Mouse (Mus musculus) kidney, adult 8-10 months (tissue): ENCODE data around the gene Syt1.

Source experiments
- DNase-seq, 2 experiments: peaks; one replicate each; pipeline ENCODE4 v3.0.0; 2022

Gene Syt1

DNA sequence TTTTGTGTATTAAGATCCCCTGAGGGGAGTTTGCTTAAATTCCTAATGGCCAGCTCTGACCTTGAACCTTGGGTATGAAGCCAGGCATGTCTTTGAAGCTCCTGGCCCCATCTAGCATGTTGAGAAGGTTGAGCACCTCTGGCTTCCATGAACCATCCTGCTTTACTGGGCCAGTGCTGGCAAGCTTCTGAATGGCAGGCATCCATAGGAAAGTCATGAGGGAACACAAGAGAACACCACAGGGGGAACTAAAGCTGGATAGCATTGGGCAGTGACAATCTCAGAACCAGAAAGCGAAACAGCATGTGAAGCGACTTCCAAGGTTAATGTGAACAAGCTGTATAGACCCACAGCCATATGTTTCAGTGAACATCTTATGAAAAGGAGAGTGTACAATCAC lies 130.4 kb downstream of the Syt1 start:
- no peak for DNase-seq

DNA sequence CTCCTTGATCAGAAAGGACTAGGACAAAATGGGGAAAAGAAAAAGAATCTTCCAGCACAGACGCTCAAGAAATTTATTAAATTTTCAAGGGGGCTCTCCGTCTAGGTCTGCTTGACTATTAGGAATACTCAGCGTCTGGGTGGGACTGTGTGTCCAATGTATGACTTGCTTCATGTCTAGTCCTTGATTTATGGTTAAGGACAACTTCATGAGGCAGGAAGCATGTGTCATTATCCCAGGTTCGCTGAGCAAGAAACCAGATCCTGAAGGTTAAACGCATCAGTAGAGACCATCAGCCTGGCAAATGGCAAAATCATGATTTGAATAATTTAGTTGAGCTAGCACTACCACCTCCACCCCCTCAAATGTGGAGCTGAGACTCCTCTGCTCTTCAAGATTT lies 135.1 kb downstream of the Syt1 start:
- DNase-seq = no peak

DNA sequence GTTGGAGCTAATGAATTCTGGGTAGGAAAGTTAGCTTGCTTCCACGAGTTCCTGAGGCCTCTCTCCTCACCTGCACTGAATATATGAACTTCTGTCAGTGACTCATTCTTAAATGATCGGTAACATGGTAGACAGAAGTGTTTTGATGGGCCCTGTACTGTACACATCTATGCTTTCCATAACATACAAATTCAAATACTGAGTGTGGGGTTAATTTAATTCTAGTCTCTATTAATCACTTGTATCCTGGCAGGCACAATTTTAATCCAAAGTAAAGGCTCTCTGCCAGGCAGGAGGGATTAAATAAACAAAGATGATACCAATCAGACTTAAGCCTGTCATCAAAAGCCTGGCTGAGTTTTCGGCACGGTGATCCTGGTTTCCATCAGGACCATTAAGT lies 136.1 kb downstream of the Syt1 start:
- no peak for DNase-seq

- no peak for DNase-seq
Measured at GRCm38 (mm10) chr10:108872359-108872758, 138.4 kb downstream of the Syt1 start.

GRCm38 (mm10) chr10:108870586-108870985 lies 140.2 kb downstream of the Syt1 start:
- no peak for DNase-seq

GRCm38 (mm10) chr10:108868136-108868535 lies 142.6 kb downstream of the Syt1 start:
- DNase-seq = no peak

- peak in 1 of 2 experiments; percentile 2 for DNase-seq
Measured at GRCm38 (mm10) chr10:108867202-108867601, 143.6 kb downstream of the Syt1 start.

GRCm38 (mm10) chr10:108865586-108865985 lies 145.2 kb downstream of the Syt1 start:
- DNase-seq = no peak

- DNase-seq = no peak
Measured at GRCm38 (mm10) chr10:108855986-108856385, 154.8 kb downstream of the Syt1 start.

- DNase-seq = no peak
Measured at GRCm38 (mm10) chr10:108852757-108853156, 158.0 kb downstream of the Syt1 start.

- no peak for DNase-seq
Measured at GRCm38 (mm10) chr10:108837434-108837833, 173.3 kb downstream of the Syt1 start.

DNA sequence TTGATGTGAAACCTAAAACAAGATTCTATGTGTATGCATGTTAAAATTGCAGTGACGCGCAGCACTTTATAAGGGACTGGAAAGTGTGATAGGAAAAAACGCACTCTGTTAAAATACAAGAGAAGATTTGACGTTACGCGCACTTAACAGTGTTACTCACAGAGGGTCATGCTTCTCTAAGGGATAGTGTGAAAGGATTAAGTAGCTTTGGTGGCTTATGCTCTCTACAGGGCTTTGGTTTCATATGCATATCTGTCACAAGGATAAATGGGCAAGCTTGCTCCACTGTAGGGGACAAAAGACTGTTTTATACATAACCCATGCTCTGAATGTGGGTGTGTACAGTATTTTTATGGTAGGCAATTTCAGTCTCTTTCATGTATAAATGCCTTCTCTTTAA lies 178.5 kb downstream of the Syt1 start:
- DNase-seq = no peak

DNA sequence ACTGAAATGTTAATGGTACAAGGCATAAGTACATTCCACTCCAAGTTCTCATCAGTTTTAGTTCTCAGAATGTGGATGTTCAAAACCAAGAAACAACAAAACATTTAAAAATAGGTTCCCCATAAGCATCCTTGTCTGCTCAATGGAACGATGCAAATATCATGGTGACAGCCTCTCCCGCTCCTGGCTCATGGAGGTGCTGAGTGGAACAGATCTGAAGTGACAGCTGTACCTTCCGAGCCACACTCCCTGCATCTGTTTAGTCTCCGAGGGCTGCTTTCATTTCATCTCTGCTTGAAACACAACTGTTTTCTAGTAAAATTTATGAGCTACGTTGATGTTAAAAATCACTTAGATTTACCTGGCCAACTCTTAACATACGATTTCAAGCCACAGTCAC lies 179.0 kb downstream of the Syt1 start:
- no peak for DNase-seq

DNA sequence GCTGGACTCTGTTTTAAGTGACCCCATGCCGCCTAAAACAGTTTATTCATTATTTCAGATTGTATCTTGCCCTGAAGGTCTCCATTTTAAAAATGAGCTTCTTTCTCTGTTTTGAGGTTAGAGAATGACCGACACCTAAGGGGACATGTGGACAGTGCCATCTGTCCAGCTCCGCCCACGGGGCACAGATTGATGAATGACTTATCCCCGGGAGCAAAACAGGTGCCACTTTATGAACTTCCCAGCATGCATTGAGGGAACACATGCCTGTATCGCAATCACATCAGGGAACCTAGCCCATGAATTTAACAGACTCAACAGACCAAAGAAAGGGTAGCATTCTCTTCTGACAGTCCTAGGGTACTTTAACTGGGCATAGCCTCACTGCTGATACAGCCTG lies 188.5 kb downstream of the Syt1 start:
- DNase-seq = no peak

- no peak for DNase-seq
Measured at GRCm38 (mm10) chr10:108815339-108815738, 195.4 kb downstream of the Syt1 start.

- no peak for DNase-seq
Measured at GRCm38 (mm10) chr10:108804380-108804779, 206.4 kb downstream of the Syt1 start.

- no peak for DNase-seq
Measured at GRCm38 (mm10) chr10:108800776-108801175, 210.0 kb downstream of the Syt1 start.

- no peak for DNase-seq
Measured at GRCm38 (mm10) chr10:108798826-108799225, 212.0 kb downstream of the Syt1 start.

DNA sequence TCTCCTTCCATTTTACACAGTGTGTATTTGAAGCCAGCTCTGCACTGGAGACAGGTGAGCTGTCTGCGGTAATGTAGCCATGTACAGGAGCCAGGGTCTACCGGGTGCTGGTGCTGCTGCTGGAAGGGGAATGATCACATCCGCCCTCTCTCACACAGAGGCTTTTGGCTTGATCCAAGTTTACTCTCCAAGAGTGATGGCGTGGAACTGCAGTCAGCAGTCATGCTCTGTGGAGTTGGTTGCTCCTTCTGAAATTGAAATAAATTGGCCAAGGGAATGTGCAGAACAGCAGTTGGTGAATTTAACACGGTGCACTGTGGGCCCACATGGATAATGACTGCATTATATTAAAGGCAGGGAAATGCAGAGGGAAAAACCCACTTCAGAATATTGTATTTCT lies 228.0 kb downstream of the Syt1 start:
- no peak for DNase-seq

- DNase-seq = no peak
Measured at GRCm38 (mm10) chr10:108780614-108781013, 230.2 kb downstream of the Syt1 start.

GRCm38 (mm10) chr10:108776735-108777134 lies 234.0 kb downstream of the Syt1 start:
- no peak for DNase-seq

DNA sequence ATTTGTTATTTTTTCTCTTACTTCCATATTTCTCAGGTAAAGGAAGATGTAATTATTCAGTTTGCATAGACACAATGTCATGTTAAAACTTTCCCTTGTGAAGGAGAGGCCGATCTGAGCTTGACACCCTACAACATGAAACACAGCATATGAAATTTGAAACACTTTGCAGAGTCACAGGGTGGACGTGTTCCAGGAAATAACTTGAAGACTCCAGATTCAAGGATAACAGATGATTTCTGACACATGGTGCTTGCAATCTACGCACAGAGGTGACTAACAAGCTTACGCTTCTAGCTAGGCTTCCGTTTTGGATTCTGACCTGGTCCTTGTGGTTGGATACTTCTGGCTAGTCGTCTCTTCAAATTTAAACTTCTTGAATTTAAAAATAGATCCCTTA lies 239.7 kb downstream of the Syt1 start:
- no peak for DNase-seq

DNA sequence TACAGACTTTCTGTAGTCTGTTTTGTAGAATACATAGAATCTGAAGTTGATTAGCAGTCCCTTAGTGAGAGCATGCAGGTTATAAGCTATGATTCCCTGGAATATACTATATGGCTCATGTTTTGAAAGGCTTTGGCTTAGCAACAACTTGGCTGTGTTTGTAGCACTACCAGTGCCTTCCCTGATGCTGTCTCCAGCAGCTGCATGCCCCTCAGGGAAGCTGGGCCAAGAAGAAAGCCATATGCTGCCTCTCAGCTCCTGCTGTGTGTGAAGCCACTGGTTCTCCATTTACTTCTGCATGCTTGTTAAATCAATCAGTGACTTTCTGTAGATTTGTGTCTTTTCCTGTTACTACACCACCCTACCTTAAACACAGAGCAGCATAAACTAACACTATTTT lies 245.2 kb downstream of the Syt1 start:
- no peak for DNase-seq

DNA sequence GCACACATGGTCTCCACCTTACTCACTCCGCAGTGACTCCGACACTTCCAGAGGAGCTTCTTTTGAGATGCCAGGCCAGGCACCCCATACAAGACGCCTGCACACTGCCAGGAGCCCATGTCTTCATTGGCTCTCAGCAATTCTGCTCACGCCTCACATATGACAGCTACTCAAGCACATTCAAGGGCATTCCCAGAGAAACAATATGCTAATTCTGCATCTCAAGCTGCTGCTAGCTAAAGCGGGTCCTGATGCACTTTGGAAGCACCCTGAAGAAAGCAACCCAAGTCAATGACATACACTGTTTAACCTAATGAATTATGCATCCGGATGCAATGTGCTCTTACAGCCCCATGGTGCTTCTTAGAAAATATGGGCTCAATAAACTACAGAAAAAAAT lies 247.1 kb downstream of the Syt1 start:
- no peak for DNase-seq

DNA sequence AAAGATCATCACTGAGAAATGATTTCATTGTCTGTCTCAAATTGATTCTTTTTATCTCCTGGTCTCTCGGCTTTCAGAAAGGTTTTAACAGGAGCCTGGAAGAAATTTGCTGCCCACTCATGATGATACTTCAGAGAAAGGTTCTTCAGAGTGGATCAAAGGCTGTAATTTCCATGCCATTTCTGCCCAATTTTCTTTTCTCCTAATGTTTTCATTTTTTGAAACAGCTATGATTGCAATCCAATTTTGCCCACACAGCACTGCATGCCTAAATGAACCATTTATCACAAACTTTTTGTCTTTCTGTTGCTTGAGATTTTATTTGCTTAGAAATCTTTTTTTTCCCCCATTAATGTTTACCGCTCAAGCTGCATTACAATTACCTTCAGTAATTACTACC lies 257.5 kb downstream of the Syt1 start:
- DNase-seq = no peak

- DNase-seq = no peak
Measured at GRCm38 (mm10) chr10:108743759-108744158, 267.0 kb downstream of the Syt1 start.
